Mouse (Mus musculus) hindbrain, embryonic 14.5 days (tissue): Measurements from ENCODE around the gene Taf8. TPM values are rescaled to one million over a fixed set of nuclear protein-coding genes. Genes with fewer than 3 reads are reported as not detected.

Source experiments
- ATAC-seq: fragments of 200-750 bp; cut with Nextera tagmentation; 2 replicates; pipeline ENCODE4 v1.8.0; 2017; ENCODE audit warnings: moderate number of reproducible peaks, mild to moderate bottlenecking, moderate TSS enrichment, moderate library complexity; ENCODE audit not compliant: low FRiP score
- DNase-seq: peaks from one replicate; pipeline ENCODE4 v3.0.0-alpha.2; 2015; ENCODE audit warnings: low spot score
- H3K27ac ChIP-seq: fragments of 300-500 bp; sonication (generic); 2 replicates; pipeline ENCODE4 v1.5.1; 2014; ENCODE audit warnings: mild to moderate bottlenecking, moderate library complexity
- H3K27me3 ChIP-seq: fragments of 300-500 bp; sonication (generic); 2 replicates; pipeline ENCODE4 v1.6.1; 2014; ENCODE audit warnings: mild to moderate bottlenecking, low read length, mixed read lengths; ENCODE audit not compliant: control insufficient read depth, insufficient read depth
- H3K36me3 ChIP-seq: fragments of 300-500 bp; sonication (generic); replicated peaks from 2 replicates; pipeline ENCODE4 v1.6.1; 2014; ENCODE audit not compliant: control insufficient read depth, insufficient read depth
- H3K4me1 ChIP-seq: fragments of 300-500 bp; sonication (generic); replicated peaks from 2 replicates; pipeline ENCODE4 v1.6.1; 2014; ENCODE audit warnings: antibody characterized with exemption, low read length, mixed read lengths; ENCODE audit not compliant: control insufficient read depth, insufficient read depth
- H3K4me2 ChIP-seq: fragments of 300-500 bp; sonication (generic); replicated peaks from 2 replicates; pipeline ENCODE4 v1.6.1; 2014; ENCODE audit warnings: mild to moderate bottlenecking, moderate library complexity
- H3K4me3 ChIP-seq: fragments of 300-500 bp; sonication (generic); replicated peaks from 2 replicates; pipeline ENCODE4 v1.5.1; 2014; ENCODE audit warnings: mild to moderate bottlenecking, low read length
- H3K9ac ChIP-seq: fragments of 300-500 bp; sonication (generic); 2 replicates; pipeline ENCODE4 v1.6.1; 2014
- H3K9me3 ChIP-seq: fragments of 300-500 bp; sonication (generic); 2 replicates; pipeline ENCODE4 v1.6.1; 2016; ENCODE audit warnings: low read length; ENCODE audit not compliant: control insufficient read depth
- WGBS: fragments of 180-500 bp; shearing (Covaris S2); extraction: QIAGEN DNeasy Blood & Tissue Kit; methylation state at CpG from one replicate; pipeline ENCODE4 v1.1.7; 2014; 5-methylcytosine and 5-hydroxymethylcytosine counted together
- polyA plus RNA-seq: library from polyadenylated mRNA; unstranded; fragments of >200 nt; fragmentation: Nextera tagmentation; extraction: Ambion mirVana; gene quantifications from 2 replicates; pipeline ENCODE4 v1.2.1, GENCODE M21; 2014

The Taf8 gene
- polyA plus RNA-seq: 16.4 and 16.9 TPM in 2 replicates

- peaks cover 15% of the 10 kb centered on the region for H3K4me1 ChIP-seq
- peak within 1 kb of the TSS; percentile 91 for H3K4me2 ChIP-seq
- peak; percentile 89 for DNase-seq
- 2% methylated on average over 40 of the region's 40 CpGs for WGBS
- peak within 1 kb of the TSS; percentile 69 for H3K9ac ChIP-seq
- H3K27me3 ChIP-seq: no peaks in the 10 kb centered on the region
- H3K9me3 ChIP-seq: no peaks in the 10 kb centered on the region
- peaks cover 30% of the 10 kb centered on the region for H3K36me3 ChIP-seq
- peak within 1 kb of the TSS; percentile 81 for H3K4me3 ChIP-seq
- H3K27ac ChIP-seq: peak within 1 kb of the TSS; percentile 78
- ATAC-seq: peak; percentile 97
These were observed at the start of gene Taf8 for GRCm38 (mm10) chr17:47501946-47502706. Gene Taf8 (minus strand): TSS chr17:47502292.

- DNase-seq (no peak), ATAC-seq (no peak)
- WGBS: 72% methylated on average over 7 of the region's 7 CpGs
- no peak overlapping the region for H3K27ac ChIP-seq
- H3K4me3 ChIP-seq: no peak overlapping the region
- H3K4me2 ChIP-seq: no peak overlapping the region
- H3K9me3 ChIP-seq: no peaks in the 10 kb centered on the region
- H3K36me3 ChIP-seq: no peaks in the 10 kb centered on the region
- no peaks in the 10 kb centered on the region for H3K27me3 ChIP-seq
- no peak overlapping the region for H3K9ac ChIP-seq
- no peaks in the 10 kb centered on the region for H3K4me1 ChIP-seq
These were observed 49.0 kb upstream of the Taf8 start for GRCm38 (mm10) chr17:47551049-47551448.

GRCm38 (mm10) chr17:47545861-47546331 lies 43.8 kb upstream of the Taf8 start:
- H3K4me2 ChIP-seq: no peak overlapping the region
- no peaks in the 10 kb centered on the region for H3K9me3 ChIP-seq
- no peak overlapping the region for H3K27ac ChIP-seq
- no peak for DNase-seq
- H3K36me3 ChIP-seq: no peaks in the 10 kb centered on the region
- no peaks in the 10 kb centered on the region for H3K4me1 ChIP-seq
- H3K9ac ChIP-seq: no peak overlapping the region
- no peaks in the 10 kb centered on the region for H3K27me3 ChIP-seq
- 79% methylated on average over 17 of the region's 17 CpGs for WGBS
- ATAC-seq: no peak; the same call in 1 of the 2 replicates
- no peak overlapping the region for H3K4me3 ChIP-seq

GRCm38 (mm10) chr17:47545154-47545553 lies 43.1 kb upstream of the Taf8 start:
- H3K36me3 ChIP-seq: no peaks in the 10 kb centered on the region
- no peak overlapping the region for H3K4me2 ChIP-seq
- H3K27ac ChIP-seq: no peak overlapping the region; the same call in 1 of the 2 replicates
- no peaks in the 10 kb centered on the region for H3K4me1 ChIP-seq
- no peak overlapping the region for H3K9ac ChIP-seq
- no peak for DNase-seq
- H3K9me3 ChIP-seq: no peaks in the 10 kb centered on the region
- H3K4me3 ChIP-seq: no peak overlapping the region
- WGBS: 90% methylated on average over 12 of the region's 12 CpGs
- no peak for ATAC-seq
- H3K27me3 ChIP-seq: no peaks in the 10 kb centered on the region

GRCm38 (mm10) chr17:47543051-47543650 lies 41.1 kb upstream of the Taf8 start:
- no peaks in the 10 kb centered on the region for H3K27me3 ChIP-seq
- H3K9ac ChIP-seq: no peak overlapping the region
- H3K9me3 ChIP-seq: no peaks in the 10 kb centered on the region
- H3K36me3 ChIP-seq: no peaks in the 10 kb centered on the region
- no peak overlapping the region for H3K4me3 ChIP-seq
- H3K4me1 ChIP-seq: no peaks in the 10 kb centered on the region
- ATAC-seq (no peak), DNase-seq (no peak)
- no peak overlapping the region for H3K4me2 ChIP-seq
- H3K27ac ChIP-seq: no peak overlapping the region
- whole genome bisulfite sequencing: 82% methylated on average over 7 of the region's 7 CpGs

- H3K9ac ChIP-seq: no peak overlapping the region
- no peaks in the 10 kb centered on the region for H3K4me1 ChIP-seq
- no peaks in the 10 kb centered on the region for H3K9me3 ChIP-seq
- DNase-seq (no peak), ATAC-seq (no peak)
- no peak overlapping the region for H3K4me2 ChIP-seq
- WGBS: 65% methylated on average over 4 of the region's 5 CpGs
- no peaks in the 10 kb centered on the region for H3K36me3 ChIP-seq
- H3K27ac ChIP-seq: no peak overlapping the region
- H3K4me3 ChIP-seq: no peak overlapping the region
- H3K27me3 ChIP-seq: no peaks in the 10 kb centered on the region
These were observed 40.0 kb upstream of the Taf8 start for GRCm38 (mm10) chr17:47542061-47542460.

- Histone ChIP-seq H3K9ac (no peak overlapping the region), H3K4me1 (no peaks in the 10 kb centered on the region), H3K4me3 (no peak overlapping the region), H3K4me2 (no peak overlapping the region), H3K9me3 (no peaks in the 10 kb centered on the region), H3K27me3 (no peaks in the 10 kb centered on the region), H3K27ac (no peak overlapping the region), H3K36me3 (no peaks in the 10 kb centered on the region)
- WGBS: 91% methylated on average over 4 of the region's 4 CpGs
- no peak for DNase-seq
- ATAC-seq: no peak
These were observed 37.0 kb upstream of the Taf8 start for GRCm38 (mm10) chr17:47539128-47539527.

- WGBS: 92% methylated on average over 3 of the region's 3 CpGs
- H3K4me1 ChIP-seq: no peaks in the 10 kb centered on the region
These were observed 36.0 kb upstream of the Taf8 start for GRCm38 (mm10) chr17:47538049-47538448.

GRCm38 (mm10) chr17:47535812-47536236 lies 33.7 kb upstream of the Taf8 start:
- Histone ChIP-seq H3K4me3 (no peak overlapping the region), H3K36me3 (no peaks in the 10 kb centered on the region), H3K27me3 (no peaks in the 10 kb centered on the region), H3K4me1 (no peaks in the 10 kb centered on the region), H3K9ac (no peak overlapping the region), H3K27ac (no peak overlapping the region), H3K4me2 (no peak overlapping the region), H3K9me3 (no peaks in the 10 kb centered on the region)
- 73% methylated on average over 9 of the region's 9 CpGs for WGBS
- DNase-seq (no peak), ATAC-seq (no peak)

More at GRCm38 (mm10) chr17:47538049-47538448, 36.0 kb upstream of the Taf8 start:
- no peaks in the 10 kb centered on the region for H3K9me3 ChIP-seq
- H3K4me3 ChIP-seq: no peak overlapping the region
- no peak overlapping the region for H3K9ac ChIP-seq
- H3K27me3 ChIP-seq: no peaks in the 10 kb centered on the region
- no peak overlapping the region for H3K27ac ChIP-seq
- no peak for DNase-seq
- ATAC-seq: no peak
- H3K36me3 ChIP-seq: no peaks in the 10 kb centered on the region
- H3K4me2 ChIP-seq: no peak overlapping the region
